Mouse (Mus musculus): ENCODE measurements around the gene Pramef12.

GRCm38 (mm10) chr4:144430723-144431122, 22.5 kb upstream of the Pramef12 start:
- TF ChIP-seq CTCF (IDR thresholded peaks at IDR 0.05; ENCODE audit: low read depth, low read length) (no peak), POLR2A (IDR thresholded peaks at IDR 0.05; ENCODE audit: insufficient read depth, low read length) (no peak), EP300 (IDR thresholded peaks at IDR 0.05; ENCODE audit: insufficient read depth, low read depth, low read length) (no peak)

All from ES-Bruce4 (cell line).